Mouse (Mus musculus): Measurements from ENCODE around the gene Fgr. TPM values are rescaled to one million over a fixed set of nuclear protein-coding genes. Genes with fewer than 3 reads are reported as not detected.

Fgr gene
- polyA plus RNA-seq, 1 experiment from 2014 or later, result 0.23 TPM

- no peaks in the 10 kb centered on the region for H3K36me3 ChIP-seq (ENCODE audit: control insufficient read depth, insufficient read depth, low read length)
- no peaks in the 10 kb centered on the region for H3K9me3 ChIP-seq (replicated peaks; ENCODE audit: control insufficient read depth, low read length)
- ATAC-seq (no peak), DNase-seq (ENCODE audit: low spot score) (no peak)
- H3K4me1 ChIP-seq (ENCODE audit: control insufficient read depth, insufficient read depth, low read length), result peaks cover 22% of the 10 kb centered on the region
- peak overlapping the region; percentile 95 for H3K4me2 ChIP-seq (ENCODE audit: low read length)
- H3K4me3 ChIP-seq (ENCODE audit: low read depth, low read length), result peak overlapping the region; percentile 96
- WGBS, result 1% methylated on average over 17 of the region's 17 CpGs
- peak overlapping the region; percentile 99 for H3K9ac ChIP-seq (ENCODE audit: low read length)
- H3K27ac ChIP-seq (ENCODE audit: low read depth, low read length), result 0 out of 2 replicates have a peak overlapping the region, but pooled peaks have one; percentile 93
- H3K27me3 ChIP-seq (replicated peaks; ENCODE audit: control insufficient read depth, insufficient read depth, low read length), result peaks cover 19% of the 10 kb centered on the region
These were observed 36.7 kb downstream of the Fgr start for GRCm38 (mm10) chr4:133010611-133011010.

- peaks cover 19% of the 10 kb centered on the region for H3K27me3 ChIP-seq (replicated peaks; ENCODE audit: control insufficient read depth, insufficient read depth, low read length)
- H3K9me3 ChIP-seq (replicated peaks; ENCODE audit: control insufficient read depth, low read length), result no peaks in the 10 kb centered on the region
- WGBS, result under 1% methylated on average over 64 of the region's 66 CpGs
- H3K4me3 ChIP-seq (ENCODE audit: low read depth, low read length), result peak within 1 kb of the TSS; percentile 96
- DNase-seq (ENCODE audit: low spot score) (peak; percentile 95), ATAC-seq (peak; percentile 90)
- peak within 1 kb of the TSS; percentile 99 for H3K9ac ChIP-seq (ENCODE audit: low read length)
- H3K4me1 ChIP-seq (ENCODE audit: control insufficient read depth, insufficient read depth, low read length), result peaks cover 28% of the 10 kb centered on the region
- peak within 1 kb of the TSS; percentile 93 for H3K27ac ChIP-seq (ENCODE audit: low read depth, low read length)
- H3K36me3 ChIP-seq (ENCODE audit: control insufficient read depth, insufficient read depth, low read length), result no peaks in the 10 kb centered on the region
- peak within 1 kb of the TSS; percentile 95 for H3K4me2 ChIP-seq (ENCODE audit: low read length)
These were observed 37.3 kb downstream of the Fgr start, which contains the start of gene Ahdc1 for GRCm38 (mm10) chr4:133011028-133011820. TSS of gene Ahdc1 (plus strand) at chr4:133011260.

- under 1% methylated on average over 59 of the region's 84 CpGs for WGBS
- Histone ChIP-seq H3K27me3 (replicated peaks; ENCODE audit: control insufficient read depth, insufficient read depth, low read length) (peaks cover 19% of the 10 kb centered on the region), H3K27ac (ENCODE audit: low read depth, low read length) (peak overlapping the region; percentile 93), H3K4me1 (ENCODE audit: control insufficient read depth, insufficient read depth, low read length) (peaks cover 37% of the 10 kb centered on the region), H3K9ac (ENCODE audit: low read length) (peak overlapping the region; percentile 99), H3K4me3 (ENCODE audit: low read depth, low read length) (peak overlapping the region; percentile 96), H3K36me3 (ENCODE audit: control insufficient read depth, insufficient read depth, low read length) (no peaks in the 10 kb centered on the region), H3K9me3 (replicated peaks; ENCODE audit: control insufficient read depth, low read length) (no peaks in the 10 kb centered on the region), H3K4me2 (ENCODE audit: low read length) (peak overlapping the region; percentile 95)
- ATAC-seq (peak; percentile 11), DNase-seq (ENCODE audit: low spot score) (peak; percentile 73)
These were observed 38.2 kb downstream of the Fgr start for GRCm38 (mm10) chr4:133011821-133012775.

- peaks cover 41% of the 10 kb centered on the region for H3K4me1 ChIP-seq (ENCODE audit: control insufficient read depth, insufficient read depth, low read length)
- peak; percentile 42 for DNase-seq (ENCODE audit: low spot score)
These were observed 38.9 kb downstream of the Fgr start for GRCm38 (mm10) chr4:133012776-133013265.

GRCm38 (mm10) chr4:133013266-133013891, 39.5 kb downstream of the Fgr start:
- Histone ChIP-seq H3K4me2 (ENCODE audit: low read length) (peak overlapping the region; percentile 95), H3K4me3 (ENCODE audit: low read depth, low read length) (peak overlapping the region; percentile 96), H3K27me3 (replicated peaks; ENCODE audit: control insufficient read depth, insufficient read depth, low read length) (peaks cover 15% of the 10 kb centered on the region), H3K4me1 (ENCODE audit: control insufficient read depth, insufficient read depth, low read length) (peaks cover 45% of the 10 kb centered on the region), H3K36me3 (ENCODE audit: control insufficient read depth, insufficient read depth, low read length) (0 out of 2 replicates have a peak, but pooled peaks cover 3% of the 10 kb centered on the region), H3K9me3 (replicated peaks; ENCODE audit: control insufficient read depth, low read length) (no peaks in the 10 kb centered on the region), H3K27ac (ENCODE audit: low read depth, low read length) (peak overlapping the region; percentile 93), H3K9ac (ENCODE audit: low read length) (peak overlapping the region; percentile 99)
- ATAC-seq (no peak), DNase-seq (ENCODE audit: low spot score) (peak; percentile 40)
- 5% methylated on average over 18 of the region's 18 CpGs for WGBS

More at GRCm38 (mm10) chr4:133012776-133013265, 38.9 kb downstream of the Fgr start:
- ATAC-seq, result no peak
- WGBS, result 0% methylated on average over 14 of the region's 17 CpGs
- Histone ChIP-seq H3K9ac (ENCODE audit: low read length) (peak overlapping the region; percentile 99), H3K4me3 (ENCODE audit: low read depth, low read length) (peak overlapping the region; percentile 96), H3K9me3 (replicated peaks; ENCODE audit: control insufficient read depth, low read length) (no peaks in the 10 kb centered on the region), H3K27ac (ENCODE audit: low read depth, low read length) (peak overlapping the region; percentile 93), H3K27me3 (replicated peaks; ENCODE audit: control insufficient read depth, insufficient read depth, low read length) (peaks cover 19% of the 10 kb centered on the region), H3K4me2 (ENCODE audit: low read length) (peak overlapping the region; percentile 95), H3K36me3 (ENCODE audit: control insufficient read depth, insufficient read depth, low read length) (no peaks in the 10 kb centered on the region)

- Histone ChIP-seq H3K36me3 (ENCODE audit: control insufficient read depth, insufficient read depth, low read length) (0 out of 2 replicates have a peak, but pooled peaks cover 3% of the 10 kb centered on the region), H3K9ac (ENCODE audit: low read length) (peak overlapping the region; percentile 99; the same call in 1 of the 2 replicates), H3K27me3 (replicated peaks; ENCODE audit: control insufficient read depth, insufficient read depth, low read length) (peaks cover 15% of the 10 kb centered on the region), H3K4me1 (ENCODE audit: control insufficient read depth, insufficient read depth, low read length) (peaks cover 45% of the 10 kb centered on the region), H3K27ac (ENCODE audit: low read depth, low read length) (no peak overlapping the region), H3K4me2 (ENCODE audit: low read length) (peak overlapping the region; percentile 95), H3K9me3 (replicated peaks; ENCODE audit: control insufficient read depth, low read length) (no peaks in the 10 kb centered on the region), H3K4me3 (ENCODE audit: low read depth, low read length) (peak overlapping the region; percentile 96)
- no peak for DNase-seq (ENCODE audit: low spot score)
- ATAC-seq, result no peak
- WGBS, result 29% methylated on average over 5 of the region's 5 CpGs
These were observed 40.2 kb downstream of the Fgr start for GRCm38 (mm10) chr4:133014088-133014487.

- 34% methylated on average over 10 of the region's 10 CpGs for WGBS
- 0 out of 2 replicates have a peak, but pooled peaks cover 3% of the 10 kb centered on the region for H3K36me3 ChIP-seq (ENCODE audit: control insufficient read depth, insufficient read depth, low read length)
- peak overlapping the region; percentile 10; the same call in 1 of the 2 replicates for H3K9ac ChIP-seq (ENCODE audit: low read length)
- no peak for ATAC-seq
- peak overlapping the region; percentile 95 for H3K4me2 ChIP-seq (ENCODE audit: low read length)
- peaks cover 45% of the 10 kb centered on the region for H3K4me1 ChIP-seq (ENCODE audit: control insufficient read depth, insufficient read depth, low read length)
- H3K27ac ChIP-seq (ENCODE audit: low read depth, low read length), result peak overlapping the region; percentile 21; the same call in 1 of the 2 replicates
- no peak for DNase-seq (ENCODE audit: low spot score)
- H3K27me3 ChIP-seq (replicated peaks; ENCODE audit: control insufficient read depth, insufficient read depth, low read length), result peaks cover 10% of the 10 kb centered on the region
- peak overlapping the region; percentile 96; the same call in 1 of the 2 replicates for H3K4me3 ChIP-seq (ENCODE audit: low read depth, low read length)
- no peaks in the 10 kb centered on the region for H3K9me3 ChIP-seq (replicated peaks; ENCODE audit: control insufficient read depth, low read length)
These were observed 41.2 kb downstream of the Fgr start for GRCm38 (mm10) chr4:133014896-133015709.
